Mouse (Mus musculus): ENCODE results near the gene Sirt4. TPM values are rescaled to one million over a fixed set of nuclear protein-coding genes. Genes with fewer than 3 reads are reported as not detected.

Gene Sirt4
- polyA plus RNA-seq, 1 experiment: 9.2 TPM

GRCm38 (mm10) chr5:115431898-115432259 is 52.6 kb downstream of the Sirt4 start:
- no peak for TF ChIP-seq MYOD1 (IDR thresholded peaks at IDR 0.05; ENCODE audit: control insufficient read depth, insufficient read length, low read depth)
- Histone ChIP-seq H3K79me2 (ENCODE audit: control insufficient read depth, insufficient read depth) (no peaks in the 10 kb centered on the region), H3K79me3 (ENCODE audit: low read depth) (no peaks in the 10 kb centered on the region), H3K27me3 (ENCODE audit: control insufficient read depth, insufficient read depth, insufficient read length) (peaks cover 35% of the 10 kb centered on the region), H3K36me3 (ENCODE audit: control insufficient read depth, insufficient read depth) (no peaks in the 10 kb centered on the region), H3K4me3 (ENCODE audit: insufficient read depth, poor library complexity, severe bottlenecking) (no peak overlapping the region), H3ac (ENCODE audit: control insufficient read depth, insufficient read length, low read depth) (no peak overlapping the region)

GRCm38 (mm10) chr5:115431061-115431897 is 53.2 kb downstream of the Sirt4 start:
- Histone ChIP-seq H3ac (ENCODE audit: control insufficient read depth, insufficient read length, low read depth) (no peak overlapping the region), H3K27me3 (ENCODE audit: control insufficient read depth, insufficient read depth, insufficient read length) (peaks cover 41% of the 10 kb centered on the region), H3K79me3 (ENCODE audit: low read depth) (no peaks in the 10 kb centered on the region), H3K79me2 (ENCODE audit: control insufficient read depth, insufficient read depth) (no peaks in the 10 kb centered on the region), H3K36me3 (ENCODE audit: control insufficient read depth, insufficient read depth) (no peaks in the 10 kb centered on the region), H3K4me3 (ENCODE audit: insufficient read depth, poor library complexity, severe bottlenecking) (no peak overlapping the region)
- no peak for TF ChIP-seq CTCF (IDR thresholded peaks at IDR 0.05; ENCODE audit: control insufficient read depth, insufficient read depth, insufficient read length)
- TF ChIP-seq CEBPB (IDR thresholded peaks at IDR 0.05; ENCODE audit: low read depth): no peak
- TF ChIP-seq USF1 (IDR thresholded peaks at IDR 0.05; ENCODE audit: low read depth): no peak
- TF ChIP-seq MAX (IDR thresholded peaks at IDR 0.05): no peak
- no peak for TF ChIP-seq MYOD1 (IDR thresholded peaks at IDR 0.05; ENCODE audit: control insufficient read depth, insufficient read length, low read depth)
- no peak for TF ChIP-seq MYOG (IDR thresholded peaks at IDR 0.05; ENCODE audit: control insufficient read depth, extremely low read depth, insufficient read length)
- no peak for TF ChIP-seq FOSL1 (IDR thresholded peaks at IDR 0.05; ENCODE audit: insufficient read depth, low read length, poor library complexity, severe bottlenecking)

DNA sequence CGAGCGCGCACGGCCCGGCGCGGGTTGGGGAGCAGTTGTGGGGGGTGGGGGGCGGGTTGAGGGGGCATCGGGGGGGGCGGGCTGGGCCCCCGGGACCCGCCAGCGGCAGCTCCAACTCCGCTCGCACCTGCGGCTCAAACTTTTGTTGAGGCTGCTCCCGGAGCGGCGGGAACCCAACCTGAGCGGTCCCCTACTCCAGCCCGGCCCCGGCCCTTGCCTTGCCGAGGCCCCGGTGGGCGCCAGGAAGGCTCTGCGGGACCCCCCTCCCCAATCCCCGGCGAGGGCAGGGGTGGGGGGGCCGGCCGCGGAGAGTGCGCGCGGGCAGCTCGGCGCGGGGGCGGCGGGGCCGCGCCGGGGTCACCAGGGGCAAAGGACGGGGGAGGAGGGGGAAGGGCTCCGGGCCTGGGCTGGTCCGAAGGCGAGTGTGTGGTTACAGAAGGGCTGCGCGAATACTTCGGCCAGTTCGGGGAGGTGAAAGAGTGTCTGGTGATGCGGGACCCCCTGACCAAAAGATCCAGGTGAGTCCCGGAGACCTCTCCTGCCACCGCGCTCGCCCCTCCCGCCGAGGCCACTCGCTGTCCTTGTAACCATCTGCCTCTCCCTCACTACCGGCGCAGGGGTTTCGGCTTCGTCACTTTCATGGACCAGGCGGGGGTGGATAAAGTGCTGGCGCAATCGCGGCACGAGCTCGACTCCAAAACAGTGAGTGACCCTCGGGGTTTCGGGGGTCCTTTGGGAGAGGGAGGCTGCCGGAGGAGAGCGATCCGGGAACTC is 54.2 kb downstream of the Sirt4 start:
- Histone ChIP-seq H3K79me3 (ENCODE audit: low read depth) (no peaks in the 10 kb centered on the region), H3ac (ENCODE audit: control insufficient read depth, insufficient read length, low read depth) (peak overlapping the region; percentile 44), H3K4me3 (ENCODE audit: insufficient read depth, poor library complexity, severe bottlenecking) (no peak overlapping the region), H3K36me3 (ENCODE audit: control insufficient read depth, insufficient read depth) (no peaks in the 10 kb centered on the region), H3K79me2 (ENCODE audit: control insufficient read depth, insufficient read depth) (no peaks in the 10 kb centered on the region), H3K27me3 (ENCODE audit: control insufficient read depth, insufficient read depth, insufficient read length) (peaks cover 47% of the 10 kb centered on the region)
- TF ChIP-seq MYOG (IDR thresholded peaks at IDR 0.05; ENCODE audit: control insufficient read depth, extremely low read depth, insufficient read length) (no peak), FOSL1 (IDR thresholded peaks at IDR 0.05; ENCODE audit: insufficient read depth, low read length, poor library complexity, severe bottlenecking) (no peak), MAX (IDR thresholded peaks at IDR 0.05) (no peak), MYOD1 (IDR thresholded peaks at IDR 0.05; ENCODE audit: control insufficient read depth, insufficient read length, low read depth) (no peak), USF1 (IDR thresholded peaks at IDR 0.05; ENCODE audit: low read depth) (no peak), CEBPB (IDR thresholded peaks at IDR 0.05; ENCODE audit: low read depth) (no peak), CTCF (IDR thresholded peaks at IDR 0.05; ENCODE audit: control insufficient read depth, insufficient read depth, insufficient read length) (no peak)

DNA sequence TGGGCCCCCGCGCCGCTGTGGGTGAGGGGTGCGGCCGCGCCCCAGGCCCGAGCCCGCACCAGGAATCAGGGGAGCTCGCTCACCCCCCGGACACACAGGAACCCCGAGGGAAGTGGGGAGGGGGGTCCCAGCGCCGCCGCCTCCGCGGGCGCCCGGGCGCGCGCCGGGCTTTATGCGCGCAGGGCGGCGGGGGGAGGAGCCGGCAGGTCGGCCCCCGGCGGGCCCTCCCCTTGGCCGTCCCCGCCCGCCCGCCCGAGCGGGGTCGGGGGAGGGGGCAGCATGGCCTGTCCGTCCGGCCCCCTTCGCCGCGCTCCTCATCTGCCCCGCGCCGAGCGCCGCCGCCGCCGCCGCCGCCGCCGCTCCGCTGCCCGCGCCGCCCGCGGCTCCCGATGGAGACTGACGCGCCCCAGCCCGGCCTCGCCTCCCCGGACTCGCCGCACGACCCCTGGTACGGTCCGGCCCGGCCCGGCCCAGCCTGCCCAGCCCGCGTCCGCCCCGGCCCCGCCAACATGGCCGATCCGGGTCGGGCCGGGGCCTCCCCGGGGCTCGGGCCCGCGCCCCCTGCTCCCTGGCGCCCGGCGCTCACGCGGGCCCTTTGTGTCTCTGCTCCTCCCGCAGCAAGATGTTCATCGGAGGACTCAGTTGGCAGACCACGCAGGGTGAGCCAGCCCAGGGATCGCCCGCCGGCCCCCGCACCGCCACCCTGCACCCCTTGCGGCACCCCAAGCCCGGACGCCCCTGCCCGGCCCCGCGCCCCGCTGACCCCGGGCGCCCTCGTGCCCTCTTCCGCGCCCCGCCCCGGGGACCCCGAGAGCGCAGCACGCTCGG is 55.0 kb downstream of the Sirt4 start, which contains the start of gene Msi1:
Gene Msi1, plus strand, starts transcription at position 241 of the 828 bp plus-strand sequence.
- Histone ChIP-seq H3K36me3 (ENCODE audit: control insufficient read depth, insufficient read depth) (no peaks in the 10 kb centered on the region), H3K27me3 (ENCODE audit: control insufficient read depth, insufficient read depth, insufficient read length) (peaks cover 51% of the 10 kb centered on the region), H3K79me2 (ENCODE audit: control insufficient read depth, insufficient read depth) (no peaks in the 10 kb centered on the region), H3K4me3 (ENCODE audit: insufficient read depth, poor library complexity, severe bottlenecking) (no peak within 1 kb of the TSS), H3K79me3 (ENCODE audit: low read depth) (no peaks in the 10 kb centered on the region), H3ac (ENCODE audit: control insufficient read depth, insufficient read length, low read depth) (peak within 1 kb of the TSS; percentile 59)
- no peak for TF ChIP-seq MYOD1 (IDR thresholded peaks at IDR 0.05; ENCODE audit: control insufficient read depth, insufficient read length, low read depth)
- no peak for TF ChIP-seq FOSL1 (IDR thresholded peaks at IDR 0.05; ENCODE audit: insufficient read depth, low read length, poor library complexity, severe bottlenecking)
- TF ChIP-seq CEBPB (IDR thresholded peaks at IDR 0.05; ENCODE audit: low read depth): no peak
- no peak for TF ChIP-seq CTCF (IDR thresholded peaks at IDR 0.05; ENCODE audit: control insufficient read depth, insufficient read depth, insufficient read length)
- TF ChIP-seq USF1 (IDR thresholded peaks at IDR 0.05; ENCODE audit: low read depth): no peak

DNA sequence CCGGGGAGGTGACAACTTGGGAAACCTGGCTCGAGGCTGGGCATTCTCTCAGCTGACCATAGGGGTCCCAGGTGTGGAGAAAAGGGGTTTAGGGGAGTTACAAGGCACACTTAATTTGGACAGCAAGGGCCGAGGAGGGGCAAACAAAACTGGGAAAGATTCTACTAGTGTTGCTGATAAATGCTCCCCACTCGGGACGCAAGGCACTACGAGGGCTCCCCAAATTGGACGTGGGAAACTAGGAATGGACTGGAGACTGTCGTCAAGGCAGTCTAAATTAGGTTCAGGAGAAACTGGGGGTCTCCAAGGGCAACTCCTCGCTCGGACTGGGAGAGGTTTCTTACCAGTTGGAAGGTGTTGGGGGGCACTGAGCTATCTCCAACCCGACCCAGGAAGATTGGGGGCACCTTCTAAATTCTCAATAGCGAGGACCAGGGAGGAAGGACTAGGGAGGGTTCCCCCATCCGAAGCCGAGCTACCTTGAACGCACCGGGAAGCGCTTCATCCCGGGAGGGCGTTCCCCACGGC is 55.6 kb downstream of the Sirt4 start:
- H3K4me3 ChIP-seq (ENCODE audit: insufficient read depth, poor library complexity, severe bottlenecking): no peak overlapping the region

More for the DNA sequence above, 55.6 kb downstream of the Sirt4 start:
- H3K79me3 ChIP-seq (ENCODE audit: low read depth): no peaks in the 10 kb centered on the region
- TF ChIP-seq FOSL1 (IDR thresholded peaks at IDR 0.05; ENCODE audit: insufficient read depth, low read length, poor library complexity, severe bottlenecking): no peak
- H3K27me3 ChIP-seq (ENCODE audit: control insufficient read depth, insufficient read depth, insufficient read length): peaks cover 54% of the 10 kb centered on the region
- no peaks in the 10 kb centered on the region for H3K36me3 ChIP-seq (ENCODE audit: control insufficient read depth, insufficient read depth)
- no peaks in the 10 kb centered on the region for H3K79me2 ChIP-seq (ENCODE audit: control insufficient read depth, insufficient read depth)
- peak overlapping the region; percentile 24 for H3ac ChIP-seq (ENCODE audit: control insufficient read depth, insufficient read length, low read depth)

Other genes with a start within 250 kb of the Sirt4 start
- gene Pop5, start 248.9 kb downstream of the Sirt4 start, polyA plus RNA-seq (2012; fragmentation: generic; extraction: Trizol): 141 TPM
- 194 TPM for gene Rnf10, start 211.8 kb downstream of the Sirt4 start, polyA plus RNA-seq (2012; fragmentation: generic; extraction: Trizol)
- 27.6 TPM for gene Coq5, start 205.1 kb downstream of the Sirt4 start, polyA plus RNA-seq (2012; fragmentation: generic; extraction: Trizol)
- 690 TPM for gene Dynll1, start 183.7 kb downstream of the Sirt4 start, polyA plus RNA-seq (2012; fragmentation: generic; extraction: Trizol)
- 113 TPM for gene Srsf9, start 157.5 kb downstream of the Sirt4 start, polyA plus RNA-seq (2012; fragmentation: generic; extraction: Trizol)
- gene Gatc, start 143.5 kb downstream of the Sirt4 start, polyA plus RNA-seq (2012; fragmentation: generic; extraction: Trizol): 9.3 TPM
- 36.8 TPM for gene Triap1, start 143.5 kb downstream of the Sirt4 start, polyA plus RNA-seq (2012; fragmentation: generic; extraction: Trizol)
- 1,861 TPM for gene Cox6a1, start 135.7 kb downstream of the Sirt4 start, polyA plus RNA-seq (2012; fragmentation: generic; extraction: Trizol)
- 0.90 TPM for gene Msi1, start 55.1 kb downstream of the Sirt4 start, polyA plus RNA-seq (2012; fragmentation: generic; extraction: Trizol)
- not detected for gene Pla2g1b, start 18.5 kb downstream of the Sirt4 start, polyA plus RNA-seq (2012; fragmentation: generic; extraction: Trizol)
- gene Pxn, start 22.0 kb upstream of the Sirt4 start, polyA plus RNA-seq (2012; fragmentation: generic; extraction: Trizol): 46.8 TPM
- 5,791 TPM for gene Rplp0, start 74.7 kb upstream of the Sirt4 start, polyA plus RNA-seq (2012; fragmentation: generic; extraction: Trizol)
- 46.2 TPM for gene Gcn1l1, start 80.5 kb upstream of the Sirt4 start, polyA plus RNA-seq (2012; fragmentation: generic; extraction: Trizol)
- gene Rab35, start 147.2 kb upstream of the Sirt4 start, polyA plus RNA-seq (2012; fragmentation: generic; extraction: Trizol): 52.0 TPM
- 2.4 TPM for gene Bicdl1, start 246.9 kb upstream of the Sirt4 start, polyA plus RNA-seq (2012; fragmentation: generic; extraction: Trizol)